Mouse (Mus musculus) testis, adult 2 months (tissue): Measurements from ENCODE around the gene Pdcd5.

Experiments used
- CTCF ChIP-seq: fragments of 200-500 bp; IDR thresholded peaks from 2 replicates; pipeline ENCODE4 v1.5.1; 2012; ENCODE audit warnings: low read depth, mild to moderate bottlenecking, inconsistent platforms, low read length, moderate library complexity; ENCODE audit not compliant: control insufficient read depth, insufficient read depth, insufficient replicate concordance
- POLR2A ChIP-seq: fragments of 200-500 bp; IDR thresholded peaks from 2 replicates; pipeline ENCODE4 v1.6.1; 2012; ENCODE audit warnings: low read depth, mild to moderate bottlenecking, inconsistent platforms, low read length, moderate library complexity; ENCODE audit not compliant: control insufficient read depth

DNA sequence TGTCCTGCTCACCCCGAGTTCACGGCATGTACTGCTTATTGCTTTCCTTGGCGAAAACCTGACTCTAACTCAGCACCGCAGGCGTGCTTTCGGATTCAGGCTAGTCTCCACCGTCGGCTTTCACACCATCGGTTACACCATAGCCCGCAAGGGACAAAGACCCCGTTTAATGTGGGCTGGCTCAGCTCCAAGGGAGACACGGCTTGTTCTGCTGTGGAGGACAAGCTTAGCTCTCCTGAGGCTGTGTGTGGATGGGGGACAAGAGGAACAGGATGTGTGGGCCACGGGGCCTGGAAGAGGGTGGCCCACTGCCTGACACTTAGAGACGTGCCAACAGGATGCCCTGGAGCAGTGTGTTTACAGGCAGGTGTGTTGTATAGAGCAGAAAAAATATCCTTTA is 44.8 kb upstream of the Pdcd5 start:
- no peak for TF ChIP-seq POLR2A
- no peak for TF ChIP-seq CTCF
